Mouse (Mus musculus) kidney, adult 2 months (tissue): ENCODE data around the gene Trim72. TPM values are rescaled to one million over a fixed set of nuclear protein-coding genes. Genes with fewer than 3 reads are reported as not detected.

Experiments used
- DNase-seq: peaks from one replicate; pipeline ENCODE4 v3.0.0; 2021
- H3K27ac ChIP-seq: fragments of 200-500 bp; 2 replicates; pipeline ENCODE4 v1.5.1; 2012; ENCODE audit warnings: low read depth, low read length, control low read depth, inconsistent platforms; ENCODE audit not compliant: insufficient read depth
- H3K27me3 ChIP-seq: fragments of 200-500 bp; replicated peaks from 2 replicates; pipeline ENCODE4 v1.6.1; 2012; ENCODE audit warnings: mild to moderate bottlenecking, moderate library complexity, low read length, inconsistent platforms; ENCODE audit not compliant: control insufficient read depth, insufficient read depth
- H3K36me3 ChIP-seq: fragments of 200-500 bp; 2 replicates; pipeline ENCODE4 v1.6.1; 2012; ENCODE audit warnings: mild to moderate bottlenecking, moderate library complexity, low read length, inconsistent platforms; ENCODE audit not compliant: control insufficient read depth, insufficient read depth
- H3K4me1 ChIP-seq: fragments of 200-500 bp; 2 replicates; pipeline ENCODE4 v1.6.1; 2011; ENCODE audit warnings: low read length; ENCODE audit not compliant: control insufficient read depth, insufficient read depth
- H3K4me3 ChIP-seq: fragments of 200-500 bp; 2 replicates; pipeline ENCODE4 v1.5.1; 2011; ENCODE audit warnings: mild to moderate bottlenecking, low read depth, low read length, control low read depth; ENCODE audit not compliant: insufficient read depth
- CTCF ChIP-seq: fragments of 200-500 bp; conservative IDR thresholded peaks from 2 replicates; pipeline ENCODE4 v1.5.1; 2011; ENCODE audit warnings: low read depth, mild to moderate bottlenecking, control low read depth, low read length, moderate library complexity, mixed read lengths; ENCODE audit not compliant: insufficient read depth, insufficient read length
- POLR2A ChIP-seq: fragments of 200-500 bp; IDR thresholded peaks from one replicate; pipeline ENCODE4 v1.6.1; 2011; ENCODE audit warnings: low read depth, low read length, control low read depth
- WGBS: fragments of 180-500 bp; shearing (Covaris S2); methylation state at CpG from one replicate; pipeline ENCODE4 v1.1.7; 2018; 5-methylcytosine and 5-hydroxymethylcytosine counted together
- polyA plus RNA-seq: library from polyadenylated mRNA; depleted of rRNA; stranded (reverse); fragments of >200 nt; gene quantifications from 2 replicates; pipeline ENCODE4 v1.2.3, GENCODE M21; 2012; rRNA removed

Gene Trim72
- polyA plus RNA-seq, 1 experiment = 2.8 TPM

DNA sequence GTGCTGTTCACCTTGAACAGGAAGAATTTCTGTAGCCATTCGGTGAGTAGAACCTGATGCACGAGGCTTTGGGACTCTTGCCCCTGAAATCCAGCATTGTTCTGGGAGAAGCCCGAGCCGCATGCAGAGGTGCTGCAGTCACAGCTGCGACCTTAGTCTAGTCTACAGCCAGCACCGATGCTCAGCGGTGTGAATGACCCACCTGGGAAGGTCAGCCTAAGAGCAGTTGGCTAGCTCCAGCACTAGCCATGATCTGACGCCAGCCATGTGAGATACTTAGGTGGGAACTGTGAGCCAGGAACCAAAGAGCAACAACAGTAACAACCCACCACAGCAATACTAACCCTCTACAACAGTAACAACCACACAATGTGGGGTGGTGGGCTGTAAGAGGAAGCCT, 54.1 kb downstream of the Trim72 start:
- H3K27ac ChIP-seq = no peak overlapping the region

DNA sequence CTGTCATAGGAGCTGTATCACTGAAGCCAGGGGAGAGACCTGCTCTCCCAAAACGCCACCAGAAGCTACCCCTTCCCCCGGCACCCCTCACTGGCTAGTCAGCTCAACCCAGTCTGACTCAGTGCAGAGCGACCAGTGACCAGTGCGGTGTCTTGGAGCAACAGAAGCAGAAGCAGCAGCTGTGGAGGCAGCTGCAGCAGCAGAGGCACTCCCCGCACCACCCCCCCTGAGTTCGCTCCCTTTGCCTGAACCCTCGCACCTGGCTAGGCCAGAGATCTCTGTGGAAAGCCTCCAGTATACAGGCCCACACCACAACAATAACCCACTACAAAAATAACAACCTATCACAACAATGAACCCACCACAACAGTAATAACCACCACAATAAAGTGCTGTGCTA, 54.8 kb downstream of the Trim72 start:
- 76% methylated on average over 7 of the region's 7 CpGs for WGBS
- DNase-seq = no peak
- no peak for TF ChIP-seq CTCF
- no peak for TF ChIP-seq POLR2A
- H3K27ac ChIP-seq = no peak overlapping the region
- H3K4me1 ChIP-seq = no peaks in the 10 kb centered on the region
- H3K27me3 ChIP-seq = no peaks in the 10 kb centered on the region
- H3K4me3 ChIP-seq = no peak overlapping the region
- no peaks in the 10 kb centered on the region for H3K36me3 ChIP-seq

More for the DNA sequence above, 54.1 kb downstream of the Trim72 start:
- WGBS = 71% methylated on average over 8 of the region's 8 CpGs
- no peak for DNase-seq
- Histone ChIP-seq H3K4me1 (no peaks in the 10 kb centered on the region), H3K4me3 (no peak overlapping the region), H3K27me3 (no peaks in the 10 kb centered on the region), H3K36me3 (no peaks in the 10 kb centered on the region)
- no peak for TF ChIP-seq CTCF
- TF ChIP-seq POLR2A = no peak

DNA sequence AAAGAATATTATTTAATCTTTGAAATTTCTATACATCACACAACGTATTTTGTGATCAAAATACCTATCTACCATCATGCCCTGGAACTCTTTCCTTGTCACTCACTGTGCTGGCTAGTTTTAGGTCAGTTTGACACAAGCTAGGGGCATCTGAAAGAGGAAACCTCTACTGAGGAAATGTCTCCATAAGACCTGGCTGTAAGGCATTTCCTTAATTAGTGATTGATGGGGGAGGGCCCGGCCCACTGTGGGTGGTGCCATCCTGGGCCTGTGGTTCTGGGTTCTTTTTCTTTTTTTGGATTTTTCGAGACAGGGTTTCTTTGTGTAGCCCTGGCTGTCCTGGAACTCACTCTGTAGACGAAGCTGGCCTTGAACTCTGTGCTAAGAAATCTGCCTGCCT, 55.3 kb downstream of the Trim72 start:
- Histone ChIP-seq H3K27ac (no peak overlapping the region), H3K27me3 (no peaks in the 10 kb centered on the region), H3K4me3 (no peak overlapping the region), H3K36me3 (no peaks in the 10 kb centered on the region), H3K4me1 (no peaks in the 10 kb centered on the region)
- 78% methylated on average over 4 of the region's 4 CpGs for WGBS
- DNase-seq = no peak
- TF ChIP-seq POLR2A = no peak
- TF ChIP-seq CTCF = no peak

Other genes starting within 250 kb of the Trim72 start
- gene Orai3, start 234.1 kb upstream of the Trim72 start, polyA plus RNA-seq = 28.2 and 34.6 TPM in 2 replicates
- gene Setd1a, start 227.3 kb upstream of the Trim72 start, polyA plus RNA-seq = 8.8 and 10.9 TPM in 2 replicates
- not detected in 2 replicates for gene Gm49388, start 218.3 kb upstream of the Trim72 start, polyA plus RNA-seq
- gene Hsd3b7, start 203.3 kb upstream of the Trim72 start, polyA plus RNA-seq = 45.0 and 49.3 TPM in 2 replicates
- 60.7 and 66.5 TPM in 2 replicates for gene Stx4a, start 179.7 kb upstream of the Trim72 start, polyA plus RNA-seq
- gene Stx1b, start 179.4 kb upstream of the Trim72 start, polyA plus RNA-seq = 2.3 and 2.4 TPM in 2 replicates
- 11.9 and 14.3 TPM in 2 replicates for gene Zfp646, start 127.7 kb upstream of the Trim72 start, polyA plus RNA-seq
- 4.2 and 4.3 TPM in 2 replicates for gene Zfp668, start 127.1 kb upstream of the Trim72 start, polyA plus RNA-seq
- gene Prss53, start 113.0 kb upstream of the Trim72 start, polyA plus RNA-seq = 5.1 and 7.5 TPM in 2 replicates
- not detected in 2 replicates for gene Gm21974, start 108.5 kb upstream of the Trim72 start, polyA plus RNA-seq
- 289 and 293 TPM in 2 replicates for gene Vkorc1, start 108.3 kb upstream of the Trim72 start, polyA plus RNA-seq
- 148 and 163 TPM in 2 replicates for gene Bckdk, start 99.9 kb upstream of the Trim72 start, polyA plus RNA-seq
- 11.8 and 12.2 TPM in 2 replicates for gene Kat8, start 91.4 kb upstream of the Trim72 start, polyA plus RNA-seq
- 745 and 858 TPM in 2 replicates for gene Prss8, start 73.8 kb upstream of the Trim72 start, polyA plus RNA-seq
- 21.9 and 28.4 TPM in 2 replicates for gene Prss36, start 57.2 kb upstream of the Trim72 start, polyA plus RNA-seq
- 183 and 196 TPM in 2 replicates for gene Fus, start 36.5 kb upstream of the Trim72 start, polyA plus RNA-seq
- gene Pycard, start 10.1 kb upstream of the Trim72 start, polyA plus RNA-seq = 52.8 and 60.0 TPM in 2 replicates
- gene Itgam, start 58.7 kb downstream of the Trim72 start, polyA plus RNA-seq = 2.4 and 7.0 TPM in 2 replicates
- gene Gm49368, start 58.7 kb downstream of the Trim72 start, polyA plus RNA-seq = not detected in 2 replicates
- gene Itgax, start 125.6 kb downstream of the Trim72 start, polyA plus RNA-seq = 1.9 TPM in 2 replicates
- 0.05 and 0.08 TPM in 2 replicates for gene Itgad, start 150.4 kb downstream of the Trim72 start, polyA plus RNA-seq
- gene Cox6a2, start 202.4 kb downstream of the Trim72 start, polyA plus RNA-seq = 13.4 and 77.1 TPM in 2 replicates
- gene Armc5, start 233.4 kb downstream of the Trim72 start, polyA plus RNA-seq = 27.9 and 35.1 TPM in 2 replicates
- 3.1 and 3.2 TPM in 2 replicates for gene 9130023H24Rik, start 234.1 kb downstream of the Trim72 start, polyA plus RNA-seq
- 15.1 and 16.1 TPM in 2 replicates for gene Tgfb1i1, start 242.9 kb downstream of the Trim72 start, polyA plus RNA-seq